Mouse (Mus musculus): ENCODE measurements at regions not wholly inside any gene's neighbourhood (a gene's known extent, or its start where the extent isn't known, plus 50 kb on each side); places are given as distances from the start of the nearest gene placed in this dataset.

DNA sequence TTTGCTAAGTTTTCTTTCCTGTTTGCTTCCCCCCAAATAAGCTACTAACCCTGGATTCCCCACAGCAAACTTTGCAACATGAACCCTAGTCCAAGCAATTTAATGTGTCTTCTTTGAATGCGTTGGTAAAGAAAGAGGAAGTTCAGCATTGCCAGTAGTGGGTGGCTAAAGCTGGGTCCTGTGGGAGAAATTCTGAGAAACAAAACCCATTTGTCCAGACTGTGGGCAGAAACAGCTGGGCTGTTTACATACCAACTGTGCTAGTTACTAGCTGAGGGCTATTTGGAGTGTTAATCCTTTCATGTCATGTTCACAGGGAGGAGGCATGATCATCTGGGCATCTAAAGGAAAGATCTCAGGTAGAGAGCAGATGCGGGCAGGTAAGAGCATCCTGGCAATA, 51.8 kb upstream of the 1190002N15Rik start:
- in situ Hi-C loops (cut with MboI, MseI): no loop called here

GRCm38 (mm10) chr9:94604993-94605392, 64.7 kb upstream of the Slc9a9 start:
- in situ Hi-C loops (cut with MboI, MseI): loop anchor here (5.0 kb wide), 1 partner anchor 63 kb away; no protein-coding TSS in a partner anchor

DNA sequence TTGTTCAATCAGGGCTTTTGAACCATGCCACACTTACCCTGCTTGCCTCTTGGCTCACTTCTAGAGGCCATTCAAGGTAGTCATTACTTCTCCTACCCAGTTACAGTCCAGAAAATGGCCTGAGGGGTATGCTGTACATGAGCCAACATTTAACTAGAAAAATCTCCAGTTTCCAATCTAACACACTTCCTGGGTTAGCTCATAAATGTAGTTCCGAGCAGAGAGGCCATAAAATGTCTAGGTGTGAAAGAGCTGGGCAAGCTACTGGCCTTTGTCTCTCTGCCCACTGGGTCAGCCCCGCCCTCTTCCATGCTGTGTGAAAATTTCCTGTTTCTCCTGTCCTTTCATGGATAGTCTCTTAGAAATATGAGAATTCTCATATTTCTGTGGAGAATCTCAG, 63.3 kb upstream of the Slc9a9 start:
- in situ Hi-C loops (cut with MboI, MseI): loop anchor here (5.0 kb wide), 1 partner anchor 64 kb away; no protein-coding TSS in a partner anchor

DNA sequence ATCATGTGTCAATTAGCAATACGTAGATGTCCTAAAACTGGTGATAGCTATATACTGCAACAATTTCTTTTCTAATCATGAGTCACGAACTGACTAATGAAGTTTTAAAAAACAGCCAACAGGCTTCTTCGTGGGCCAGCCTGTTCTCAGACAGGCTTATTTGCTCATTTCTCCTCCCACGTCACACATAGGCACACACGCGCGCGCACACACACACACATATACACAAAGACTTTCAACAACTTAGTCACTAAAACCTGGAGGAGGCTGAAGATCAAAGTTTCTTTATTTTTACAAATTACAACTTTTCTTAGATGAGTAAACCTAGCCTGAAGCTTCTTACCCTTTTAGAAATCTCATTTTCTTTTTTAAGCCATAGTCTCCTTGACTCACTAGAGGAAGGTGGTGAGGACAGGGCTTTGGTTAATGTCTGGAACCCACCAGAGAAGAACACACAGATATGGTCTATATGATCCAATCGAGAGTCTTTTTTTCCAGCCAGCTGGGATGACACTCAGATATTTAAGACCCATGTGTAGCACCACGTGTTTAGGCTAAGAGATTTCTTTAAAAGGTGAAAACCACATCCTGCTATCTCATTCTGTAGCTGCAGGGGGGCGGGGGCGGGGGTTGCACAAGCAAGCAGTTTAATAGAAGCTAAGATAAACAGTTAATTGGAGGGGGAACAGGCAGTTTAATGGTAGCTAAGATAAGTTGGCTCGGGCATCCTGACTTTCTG, 62.5 kb upstream of the Slc9a9 start:
- in situ Hi-C loops (cut with MboI, MseI): loop anchor here (5.0 kb wide), 1 partner anchor 65 kb away; no protein-coding TSS in a partner anchor

DNA sequence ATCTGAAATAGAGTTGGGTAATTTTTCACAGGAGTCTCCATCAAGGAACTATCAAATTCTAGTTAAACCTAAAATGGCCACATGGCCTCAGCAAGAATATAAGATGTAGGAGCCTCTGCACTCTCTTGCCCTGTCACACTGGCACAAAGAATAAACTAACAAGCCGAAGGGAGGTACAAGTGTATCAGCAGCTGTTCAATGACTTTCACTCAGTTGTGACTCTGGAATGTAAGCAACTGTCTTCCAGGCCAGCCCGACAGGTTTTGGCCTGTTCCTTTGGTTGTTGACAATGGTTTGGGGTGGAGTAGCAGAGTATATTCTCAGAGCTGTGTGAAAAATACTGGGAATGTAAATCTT, 62.0 kb upstream of the Slc9a9 start:
- in situ Hi-C loops (cut with MboI, MseI): loop anchor here (5.0 kb wide), 1 partner anchor 65 kb away; no protein-coding TSS in a partner anchor

- in situ Hi-C loops (cut with MboI, MseI): no loop called here
Measured at GRCm38 (mm10) chr9:94610101-94610500, 59.6 kb upstream of the Slc9a9 start.

DNA sequence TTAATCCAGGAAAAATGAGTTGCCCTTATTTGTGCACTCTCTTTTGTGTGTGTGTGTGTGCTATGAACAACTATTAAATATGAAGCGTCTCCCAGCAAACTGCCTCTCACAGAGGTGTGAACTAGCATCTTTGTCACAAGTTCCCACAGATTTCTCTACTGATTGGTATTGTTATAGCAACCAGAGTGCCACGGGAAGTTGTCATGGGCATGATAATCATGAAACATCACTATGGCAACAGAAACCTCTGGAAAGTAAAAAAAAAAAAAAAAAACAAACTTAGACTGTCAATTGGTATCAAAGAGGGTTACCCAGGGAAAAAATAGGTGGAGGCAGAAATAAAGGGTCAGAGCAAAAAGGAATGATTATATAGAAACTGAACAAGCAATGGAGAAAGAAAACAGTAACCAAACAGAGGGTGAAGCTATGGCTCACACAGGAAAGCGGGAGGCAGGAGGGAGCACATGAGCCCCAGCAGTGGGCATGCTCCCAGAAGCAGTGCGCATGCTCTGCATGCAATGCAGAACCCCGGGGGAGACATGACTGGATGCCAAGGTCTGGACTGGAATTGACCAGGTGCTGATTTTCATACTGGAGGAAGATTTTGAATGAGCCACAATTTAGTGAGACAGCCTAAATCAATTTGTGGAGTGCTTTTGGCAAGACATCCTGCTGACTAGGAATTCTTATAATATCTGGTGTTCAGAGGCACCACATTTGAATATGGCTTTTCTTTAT, 58.9 kb upstream of the Slc9a9 start:
- in situ Hi-C loops (cut with MboI, MseI): no loop called here

DNA sequence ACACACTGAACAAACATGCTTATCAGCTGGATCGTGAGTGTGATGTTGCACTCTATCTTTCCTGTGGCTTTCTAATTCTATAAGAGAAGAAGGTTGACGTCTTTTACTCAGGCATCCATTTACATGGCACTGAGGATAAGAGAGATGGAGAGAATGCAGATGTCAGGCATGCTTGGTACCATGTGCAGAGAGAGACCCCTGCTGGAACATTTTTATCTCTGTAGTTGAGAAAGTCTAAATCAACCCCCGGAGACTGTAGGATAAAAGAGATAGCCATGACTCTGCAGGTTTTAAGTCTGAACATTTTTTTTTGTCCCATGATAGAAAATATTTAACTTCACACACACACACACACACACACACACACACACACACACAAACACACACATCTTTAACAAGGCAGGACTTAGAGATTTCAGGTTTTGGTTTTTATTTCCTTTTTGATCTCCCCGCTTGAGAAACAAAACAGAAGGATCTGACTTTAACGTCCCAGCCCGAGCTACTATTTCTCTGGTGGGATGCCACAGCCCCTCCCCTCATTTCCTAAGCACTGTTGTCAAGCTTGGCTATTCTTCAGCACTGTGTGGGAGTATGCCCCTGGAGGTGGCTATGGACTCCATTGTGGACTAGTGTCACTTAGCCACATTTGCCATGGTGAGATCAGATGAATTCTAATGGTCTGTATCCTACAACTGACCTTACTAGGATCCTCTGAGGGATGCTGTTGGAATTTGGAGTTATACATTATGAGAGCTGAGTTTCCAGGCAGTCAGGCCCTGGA, 55.6 kb upstream of the Slc9a9 start:
- in situ Hi-C loops (cut with MboI, MseI): no loop called here

DNA sequence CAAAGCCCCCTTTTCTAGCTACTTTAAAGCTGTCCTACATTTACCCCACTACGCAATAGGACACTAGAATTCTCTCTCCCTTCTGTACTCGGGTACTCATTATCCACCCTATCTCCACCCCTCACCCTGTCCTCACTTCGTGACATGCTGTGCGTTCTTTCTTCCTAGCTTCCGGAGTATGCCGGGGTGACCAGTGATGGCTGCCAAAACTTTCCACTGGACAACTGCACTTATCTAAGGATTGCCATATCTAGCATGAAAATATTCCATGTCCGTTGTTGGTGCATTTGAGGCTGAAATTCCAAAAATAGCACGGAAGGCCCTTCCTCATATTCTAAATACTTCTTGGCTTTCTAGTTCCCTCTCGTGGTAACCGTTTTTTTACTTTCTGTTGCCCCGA, 54.5 kb upstream of the Slc9a9 start:
- in situ Hi-C loops (cut with MboI, MseI): no loop called here

- in situ Hi-C loops (cut with MboI, MseI): no loop called here
Measured at GRCm38 (mm10) chr9:94618079-94618786, 51.5 kb upstream of the Slc9a9 start.
